Mouse (Mus musculus) midbrain, embryonic 12.5 days (tissue): ENCODE results near the gene Mid1. TPM values are rescaled to one million over a fixed set of nuclear protein-coding genes. Genes with fewer than 3 reads are reported as not detected.
A peak's percentile ranks its signal among the peaks of the same experiment; 100 is the strongest.

Source experiments
- ATAC-seq: fragments of 200-750 bp; cut with Nextera tagmentation; 2 replicates; pipeline ENCODE4 v1.8.0; 2017; ENCODE audit warnings: low read depth, moderate TSS enrichment, moderate library complexity; ENCODE audit not compliant: low FRiP score
- H3K27ac ChIP-seq: fragments of 300-500 bp; sonication (generic); replicated peaks from 2 replicates; pipeline ENCODE4 v1.5.1; 2016; ENCODE audit warnings: mild to moderate bottlenecking
- H3K27me3 ChIP-seq: fragments of 300-500 bp; sonication (generic); 2 replicates; pipeline ENCODE4 v1.6.1; 2016; ENCODE audit warnings: mild to moderate bottlenecking
- H3K36me3 ChIP-seq: fragments of 300-500 bp; sonication (generic); 2 replicates; pipeline ENCODE4 v1.6.1; 2016
- H3K4me1 ChIP-seq: fragments of 300-500 bp; sonication (generic); 2 replicates; pipeline ENCODE4 v1.6.1; 2016
- H3K4me2 ChIP-seq: fragments of 300-500 bp; sonication (generic); replicated peaks from 2 replicates; pipeline ENCODE4 v1.6.1; 2016; ENCODE audit warnings: mild to moderate bottlenecking, moderate library complexity
- H3K4me3 ChIP-seq: fragments of 300-500 bp; sonication (generic); 2 replicates; pipeline ENCODE4 v1.5.1; 2016; ENCODE audit warnings: mild to moderate bottlenecking
- H3K9ac ChIP-seq: fragments of 300-500 bp; sonication (generic); replicated peaks from 2 replicates; pipeline ENCODE4 v1.6.1; 2016; ENCODE audit warnings: mild to moderate bottlenecking, moderate library complexity
- H3K9me3 ChIP-seq: fragments of 300-500 bp; sonication (generic); 2 replicates; pipeline ENCODE4 v1.6.1; 2016; ENCODE audit warnings: mild to moderate bottlenecking
- WGBS: fragments of 180-500 bp; shearing (Covaris S2); methylation state at CpG from one replicate; pipeline ENCODE4 v1.1.7; 2016; 5-methylcytosine and 5-hydroxymethylcytosine counted together
- polyA plus RNA-seq: library from polyadenylated mRNA; unstranded; fragments of >200 nt; fragmentation: Nextera tagmentation; extraction: Ambion mirVana; gene quantifications from 2 replicates; pipeline ENCODE4 v1.2.1, GENCODE M21; 2016

Mid1 gene
- polyA plus RNA-seq, 1 experiment from 2014 or later, result 20.2 TPM

DNA sequence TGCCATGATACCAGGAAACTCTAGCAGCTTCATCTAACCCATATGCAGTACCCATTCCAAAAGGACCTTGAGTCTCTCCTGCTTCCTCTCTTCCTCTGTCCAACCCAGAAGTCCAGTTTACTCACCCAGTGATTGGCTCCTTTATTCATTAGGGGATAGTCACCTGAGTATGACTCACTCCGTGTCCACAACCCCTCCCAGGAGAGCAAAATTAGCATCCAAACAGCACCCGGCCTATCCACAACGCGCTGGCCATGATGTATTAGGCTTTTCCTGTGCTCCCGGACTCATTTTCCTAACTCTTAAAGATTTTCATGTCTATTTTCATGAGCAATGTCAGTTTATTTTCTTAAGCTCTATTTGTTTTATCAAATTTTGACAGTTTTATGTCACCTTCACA lies 104.7 kb downstream of the Mid1 start:
- ATAC-seq, result no peak
- Histone ChIP-seq H3K4me3 (no peak overlapping the region), H3K4me1 (0 out of 2 replicates have a peak, but pooled peaks cover 3% of the 10 kb centered on the region), H3K9ac (no peak overlapping the region), H3K27me3 (peaks cover under 1% of the 10 kb centered on the region; the same call in 1 of the 2 replicates), H3K9me3 (no peaks in the 10 kb centered on the region), H3K27ac (no peak overlapping the region), H3K4me2 (no peak overlapping the region), H3K36me3 (no peaks in the 10 kb centered on the region)
- WGBS, result 81% methylated on average over 5 of the region's 5 CpGs

DNA sequence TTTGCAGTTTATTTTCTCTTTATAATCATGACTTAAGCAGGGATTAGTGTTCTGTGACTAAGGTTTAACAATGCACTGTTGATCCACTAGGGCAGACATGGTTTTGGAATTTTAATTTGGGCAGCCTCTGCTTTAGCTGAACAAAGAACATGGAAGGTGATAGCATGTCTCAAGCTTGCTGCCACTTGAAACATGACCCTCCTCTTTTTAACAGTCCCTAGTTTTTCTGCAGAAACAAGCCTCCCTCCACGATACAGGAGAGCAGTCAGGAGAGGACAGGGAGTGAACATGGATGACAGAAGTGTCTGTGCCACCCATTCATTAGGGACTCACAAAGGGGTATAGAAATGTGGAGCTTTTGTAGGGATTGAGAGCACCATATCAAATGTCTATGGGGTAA lies 107.9 kb downstream of the Mid1 start:
- H3K36me3 ChIP-seq, result no peaks in the 10 kb centered on the region
- no peaks in the 10 kb centered on the region for H3K9me3 ChIP-seq
- H3K27ac ChIP-seq, result 0 out of 2 replicates have a peak overlapping the region, but pooled peaks have one; percentile 20
- 0 out of 2 replicates have a peak, but pooled peaks cover 3% of the 10 kb centered on the region for H3K4me1 ChIP-seq
- no peak overlapping the region for H3K4me2 ChIP-seq
- WGBS, result 20% methylated on average over 1 of the region's 1 CpGs
- no peak overlapping the region for H3K4me3 ChIP-seq
- H3K9ac ChIP-seq, result no peak overlapping the region
- ATAC-seq, result peak; percentile 88
- peaks cover 4% of the 10 kb centered on the region; the same call in 1 of the 2 replicates for H3K27me3 ChIP-seq

DNA sequence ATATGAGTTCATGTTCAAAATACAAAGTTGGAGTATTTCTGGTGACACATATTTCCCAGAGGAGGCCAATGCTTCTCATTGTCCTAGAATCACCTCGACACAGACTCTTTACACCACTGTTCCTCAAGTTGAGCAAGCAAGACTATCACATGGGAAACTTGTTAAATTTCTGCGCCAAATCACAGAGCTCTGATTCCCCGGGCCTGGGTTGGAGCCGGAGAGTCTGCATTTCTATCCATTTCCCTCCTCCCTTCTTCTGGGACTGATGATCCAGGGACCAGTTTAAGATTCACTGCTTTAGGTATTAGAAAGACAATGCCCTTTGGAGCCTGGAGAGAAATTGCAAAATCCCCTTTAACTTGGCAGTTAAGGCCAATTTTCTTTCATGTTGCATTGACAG lies 109.4 kb downstream of the Mid1 start:
- no peaks in the 10 kb centered on the region for H3K9me3 ChIP-seq
- peaks cover 4% of the 10 kb centered on the region; the same call in 1 of the 2 replicates for H3K27me3 ChIP-seq
- no peak overlapping the region for H3K9ac ChIP-seq

DNA sequence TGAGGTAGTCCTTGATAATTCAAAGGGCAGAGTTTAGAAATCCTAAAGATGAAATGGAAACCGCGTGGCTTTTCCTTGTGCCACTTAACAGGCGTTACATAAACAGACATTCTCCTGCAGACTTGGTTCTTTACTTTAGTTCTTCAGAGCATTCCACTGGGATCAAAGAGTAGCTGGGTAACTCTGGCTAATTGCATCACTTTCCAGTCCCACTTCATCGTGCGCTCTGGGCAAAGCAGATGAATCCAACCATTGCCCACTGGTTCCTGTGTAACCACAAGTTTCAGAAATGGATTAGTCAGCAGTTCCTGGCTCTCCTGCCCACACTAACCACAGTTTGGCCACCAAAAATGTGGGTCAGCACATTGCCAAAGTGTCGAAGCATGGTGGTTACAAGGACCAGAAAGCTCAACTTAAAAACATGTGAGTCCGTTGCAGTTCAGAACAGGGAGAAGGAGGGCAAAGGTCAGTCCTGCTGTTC lies 109.9 kb downstream of the Mid1 start:
- Histone ChIP-seq H3K27me3 (peaks cover 4% of the 10 kb centered on the region; the same call in 1 of the 2 replicates), H3K36me3 (no peaks in the 10 kb centered on the region), H3K27ac (no peak overlapping the region), H3K9me3 (no peaks in the 10 kb centered on the region), H3K4me2 (no peak overlapping the region), H3K4me3 (no peak overlapping the region), H3K4me1 (0 out of 2 replicates have a peak, but pooled peaks cover 3% of the 10 kb centered on the region), H3K9ac (no peak overlapping the region)
- no peak for ATAC-seq
- 45% methylated on average over 7 of the region's 7 CpGs for WGBS

More for the DNA sequence above, 109.4 kb downstream of the Mid1 start:
- no peak overlapping the region for H3K4me2 ChIP-seq
- no peak overlapping the region for H3K4me3 ChIP-seq
- H3K27ac ChIP-seq, result no peak overlapping the region
- H3K36me3 ChIP-seq, result no peaks in the 10 kb centered on the region
- ATAC-seq, result no peak
- 43% methylated on average over 4 of the region's 4 CpGs for WGBS
- H3K4me1 ChIP-seq, result 0 out of 2 replicates have a peak, but pooled peaks cover 3% of the 10 kb centered on the region

DNA sequence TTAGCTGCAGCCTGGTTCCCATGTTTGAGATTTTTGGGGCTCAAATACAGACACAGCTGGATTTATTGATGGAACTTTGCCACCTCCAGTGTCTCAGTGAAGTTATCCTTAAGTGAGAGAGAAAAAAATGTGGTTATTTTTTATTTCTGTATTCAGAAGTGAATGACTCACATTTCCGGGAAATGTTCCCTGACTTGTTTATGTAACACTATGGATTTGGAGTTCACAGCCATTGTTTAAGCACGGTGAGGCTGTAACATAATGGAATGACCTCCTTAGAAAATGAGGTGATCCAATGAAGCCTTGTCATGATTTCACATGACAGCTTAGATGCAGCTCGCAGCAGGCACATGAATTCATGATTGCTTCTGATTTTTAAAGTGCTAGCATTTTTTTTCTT lies 112.1 kb downstream of the Mid1 start:
- peaks cover 4% of the 10 kb centered on the region; the same call in 1 of the 2 replicates for H3K27me3 ChIP-seq

DNA sequence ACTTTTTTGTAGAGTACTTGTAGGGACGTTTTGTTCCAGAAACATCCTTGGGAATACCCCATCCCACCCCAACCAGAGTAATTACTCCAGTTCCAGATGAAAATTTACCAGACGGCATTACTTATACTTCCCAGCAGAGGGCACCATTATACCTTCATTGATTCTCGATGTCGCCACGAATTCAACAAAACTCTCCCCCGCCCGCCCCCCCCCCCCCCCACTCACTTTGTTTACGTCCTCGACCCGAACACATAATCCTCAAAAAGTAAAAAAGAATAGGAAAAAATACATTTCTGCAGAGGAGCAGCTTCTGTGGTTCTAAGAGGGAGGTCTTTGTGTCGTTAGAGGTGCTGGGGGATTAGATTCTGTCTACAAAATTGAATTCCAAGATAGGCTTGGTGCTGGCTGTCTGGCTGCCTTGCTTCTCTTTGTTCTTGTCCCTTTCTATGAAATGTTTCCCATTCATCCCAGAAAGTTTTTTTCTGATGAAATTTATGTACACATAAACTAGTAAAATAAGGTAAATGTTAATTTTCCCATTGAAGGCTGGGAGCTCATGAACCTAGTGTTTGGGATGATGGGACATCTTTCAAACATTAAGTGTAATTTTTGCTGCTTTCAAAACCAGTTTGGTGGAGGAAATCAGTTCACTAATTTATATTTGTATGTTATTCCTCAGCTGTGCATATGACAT lies 114.1 kb downstream of the Mid1 start:
- Histone ChIP-seq H3K4me1 (no peaks in the 10 kb centered on the region), H3K27me3 (peaks cover 4% of the 10 kb centered on the region; the same call in 1 of the 2 replicates), H3K4me2 (peak overlapping the region; percentile 21; the same call in 1 of the 2 replicates), H3K36me3 (no peaks in the 10 kb centered on the region), H3K9me3 (no peaks in the 10 kb centered on the region), H3K4me3 (peak overlapping the region; percentile 31), H3K27ac (peak overlapping the region; percentile 25; the same call in 1 of the 2 replicates), H3K9ac (peak overlapping the region; percentile 44; the same call in 1 of the 2 replicates)
- 10% methylated on average over 11 of the region's 11 CpGs for WGBS
- peak; percentile 61; the same call in 1 of the 2 replicates for ATAC-seq

More for the DNA sequence above, 112.1 kb downstream of the Mid1 start:
- WGBS, result 56% methylated on average over 3 of the region's 3 CpGs
- ATAC-seq, result no peak
- no peak overlapping the region for H3K4me3 ChIP-seq
- H3K27ac ChIP-seq, result no peak overlapping the region
- H3K36me3 ChIP-seq, result no peaks in the 10 kb centered on the region
- no peak overlapping the region for H3K4me2 ChIP-seq
- no peaks in the 10 kb centered on the region for H3K9me3 ChIP-seq
- 0 out of 2 replicates have a peak, but pooled peaks cover 3% of the 10 kb centered on the region for H3K4me1 ChIP-seq
- no peak overlapping the region for H3K9ac ChIP-seq

DNA sequence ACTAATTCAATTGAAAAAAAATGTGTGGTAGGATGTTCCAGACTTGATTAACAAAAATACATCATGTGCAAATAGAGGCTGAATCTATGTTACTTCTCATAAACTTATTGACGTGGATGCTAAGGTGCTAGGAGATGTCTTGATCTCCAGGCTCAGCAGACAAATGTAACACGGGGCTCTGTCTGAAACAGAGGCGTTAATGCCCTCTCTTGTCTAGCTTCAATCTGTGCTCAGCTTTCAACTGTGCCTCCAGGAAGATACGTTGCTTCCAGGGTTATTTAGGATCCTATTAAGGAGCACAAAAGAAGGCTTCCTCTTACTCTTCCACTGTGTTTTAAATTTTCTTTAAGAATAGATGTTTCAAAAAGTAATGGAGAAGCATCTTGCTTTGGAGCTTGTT lies 115.2 kb downstream of the Mid1 start:
- Histone ChIP-seq H3K27ac (no peak overlapping the region), H3K9me3 (no peaks in the 10 kb centered on the region), H3K9ac (no peak overlapping the region), H3K27me3 (no peaks in the 10 kb centered on the region; the same call in 1 of the 2 replicates), H3K4me1 (no peaks in the 10 kb centered on the region), H3K36me3 (no peaks in the 10 kb centered on the region), H3K4me3 (no peak overlapping the region), H3K4me2 (no peak overlapping the region)
- 18% methylated on average over 4 of the region's 4 CpGs for WGBS
- ATAC-seq, result no peak

DNA sequence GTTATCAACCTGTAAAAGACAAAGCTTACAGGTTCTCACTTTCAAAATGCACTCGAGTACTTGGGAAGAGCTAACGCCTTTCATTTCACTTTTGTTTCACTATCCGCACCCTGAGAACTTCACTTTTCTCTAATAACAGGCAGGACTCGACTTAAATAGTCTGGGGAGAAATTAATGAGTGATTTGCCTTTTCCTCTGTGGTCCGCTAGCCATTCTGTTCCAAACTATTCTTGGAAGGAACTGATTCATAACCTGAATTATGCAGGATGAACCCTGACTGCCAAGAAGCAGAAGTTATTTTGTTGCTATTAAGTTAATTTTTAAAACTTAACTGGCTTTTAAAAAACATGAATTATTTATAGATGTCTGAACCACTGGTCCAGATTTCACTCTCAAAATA lies 120.8 kb downstream of the Mid1 start:
- H3K4me2 ChIP-seq, result no peak overlapping the region
- ATAC-seq, result no peak
- H3K27ac ChIP-seq, result no peak overlapping the region
- no peak overlapping the region for H3K4me3 ChIP-seq
- no peaks in the 10 kb centered on the region for H3K36me3 ChIP-seq
- WGBS, result 70% methylated on average over 5 of the region's 5 CpGs
- H3K9ac ChIP-seq, result no peak overlapping the region
- H3K4me1 ChIP-seq, result no peaks in the 10 kb centered on the region
- H3K9me3 ChIP-seq, result no peaks in the 10 kb centered on the region
- H3K27me3 ChIP-seq, result no peaks in the 10 kb centered on the region

DNA sequence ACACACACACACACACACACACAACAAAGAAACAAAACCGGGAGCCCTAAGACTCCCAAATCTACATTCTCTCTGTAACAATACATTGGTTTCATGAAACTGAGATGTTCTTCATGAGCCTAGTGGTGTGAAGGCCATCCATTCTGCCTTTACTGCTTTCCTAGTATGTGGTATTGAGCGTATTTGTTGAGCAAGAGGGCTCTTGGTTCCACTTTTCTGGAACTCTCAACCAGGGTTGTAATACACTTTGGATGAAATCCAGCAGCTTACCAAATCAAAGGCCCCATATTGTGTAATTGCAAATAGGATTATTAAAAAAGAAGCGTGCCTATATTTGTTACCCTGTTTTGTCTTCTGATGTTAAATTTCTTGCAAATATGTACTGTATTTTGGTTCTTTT lies 122.7 kb downstream of the Mid1 start:
- Histone ChIP-seq H3K9me3 (no peaks in the 10 kb centered on the region), H3K27me3 (peaks cover 4% of the 10 kb centered on the region; the same call in 1 of the 2 replicates), H3K4me3 (no peak overlapping the region), H3K4me2 (no peak overlapping the region), H3K27ac (no peak overlapping the region), H3K36me3 (no peaks in the 10 kb centered on the region), H3K9ac (no peak overlapping the region), H3K4me1 (no peaks in the 10 kb centered on the region)
- ATAC-seq, result no peak
- 86% methylated on average over 3 of the region's 3 CpGs for WGBS

DNA sequence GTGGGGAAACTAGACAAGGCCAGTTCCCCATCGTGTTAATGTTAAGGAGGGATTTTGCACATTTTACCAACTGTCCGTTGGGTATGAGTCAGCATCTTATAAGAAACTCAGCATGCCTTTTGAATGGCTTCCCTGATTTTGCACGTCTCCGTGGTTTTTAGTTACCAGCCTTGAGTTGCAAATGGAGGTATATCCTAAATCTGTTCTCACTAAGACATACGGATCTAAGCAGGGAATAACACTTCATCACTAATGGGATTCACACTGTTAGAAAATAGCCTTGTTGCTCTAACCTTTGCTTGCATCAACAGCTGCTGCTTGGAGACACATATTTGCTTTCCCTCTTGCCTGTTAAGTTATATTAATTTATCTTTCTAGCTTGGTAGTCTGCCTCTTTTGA lies 126.3 kb downstream of the Mid1 start:
- Histone ChIP-seq H3K36me3 (no peaks in the 10 kb centered on the region), H3K27me3 (peaks cover 6% of the 10 kb centered on the region; the same call in 1 of the 2 replicates), H3K9me3 (no peaks in the 10 kb centered on the region), H3K4me3 (no peak overlapping the region), H3K4me2 (no peak overlapping the region), H3K9ac (no peak overlapping the region), H3K27ac (no peak overlapping the region), H3K4me1 (no peaks in the 10 kb centered on the region)
- 57% methylated on average over 5 of the region's 5 CpGs for WGBS
- ATAC-seq, result no peak

DNA sequence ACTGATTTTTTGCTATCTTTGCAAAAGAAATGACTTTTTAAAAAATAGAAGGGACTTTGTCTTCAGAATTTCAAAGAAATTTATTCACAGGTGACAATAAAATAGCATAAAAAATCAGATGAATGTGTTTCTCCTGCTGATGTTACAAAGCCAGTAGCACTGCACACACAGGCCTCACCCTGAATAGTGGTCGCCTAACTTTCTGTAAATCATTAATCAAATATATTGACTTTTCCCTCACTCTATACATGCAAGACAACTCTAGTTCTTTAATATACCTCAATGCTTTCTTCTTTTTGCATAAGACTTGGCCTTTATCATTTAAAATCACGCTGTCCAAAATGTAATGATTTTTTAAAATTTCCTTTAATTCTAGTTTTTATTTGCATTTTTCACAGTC lies 126.8 kb downstream of the Mid1 start:
- Histone ChIP-seq H3K9ac (no peak overlapping the region), H3K36me3 (no peaks in the 10 kb centered on the region), H3K4me2 (no peak overlapping the region), H3K4me1 (no peaks in the 10 kb centered on the region), H3K4me3 (no peak overlapping the region), H3K27ac (no peak overlapping the region), H3K9me3 (no peaks in the 10 kb centered on the region), H3K27me3 (peaks cover 6% of the 10 kb centered on the region; the same call in 1 of the 2 replicates)
- no peak for ATAC-seq
- WGBS, result 88% methylated on average over 2 of the region's 2 CpGs

DNA sequence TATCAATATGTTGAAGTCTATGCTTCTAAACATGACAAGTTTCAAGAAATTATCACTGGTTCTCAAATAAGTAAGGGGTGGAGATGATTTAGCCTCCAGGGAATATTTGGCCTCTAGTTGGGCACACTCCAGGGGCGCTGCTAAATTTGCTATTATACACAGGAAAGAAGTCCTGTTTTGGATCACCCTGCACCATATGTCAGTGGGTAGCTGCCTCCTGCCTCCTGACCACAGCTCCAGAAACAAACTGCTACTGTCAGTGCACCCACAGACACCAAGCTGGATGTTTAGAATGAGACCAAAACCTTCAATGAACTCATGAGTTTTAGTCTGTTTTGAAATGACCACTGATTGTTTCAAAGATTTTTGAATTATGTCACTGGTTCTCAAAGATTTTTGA lies 128.7 kb downstream of the Mid1 start:
- Histone ChIP-seq H3K9me3 (no peaks in the 10 kb centered on the region), H3K4me2 (no peak overlapping the region), H3K4me3 (no peak overlapping the region), H3K27ac (no peak overlapping the region), H3K36me3 (no peaks in the 10 kb centered on the region), H3K27me3 (peaks cover 6% of the 10 kb centered on the region; the same call in 1 of the 2 replicates), H3K4me1 (no peaks in the 10 kb centered on the region), H3K9ac (no peak overlapping the region)
- 72% methylated on average over 1 of the region's 1 CpGs for WGBS
- no peak for ATAC-seq
